Mouse (Mus musculus) embryo, embryonic 11 days (tissue): Measurements from ENCODE around the gene Olfr812.
"Not testable (repeated sequence)": the region's sequence is repeated elsewhere in the genome, so short reads cannot be mapped to it uniquely, and the experiment has no call there.

ENCODE experiments used
- DNase-seq: peaks from one replicate; pipeline ENCODE4 v3.0.0-alpha.2; 2015

Olfr812 gene

DNA sequence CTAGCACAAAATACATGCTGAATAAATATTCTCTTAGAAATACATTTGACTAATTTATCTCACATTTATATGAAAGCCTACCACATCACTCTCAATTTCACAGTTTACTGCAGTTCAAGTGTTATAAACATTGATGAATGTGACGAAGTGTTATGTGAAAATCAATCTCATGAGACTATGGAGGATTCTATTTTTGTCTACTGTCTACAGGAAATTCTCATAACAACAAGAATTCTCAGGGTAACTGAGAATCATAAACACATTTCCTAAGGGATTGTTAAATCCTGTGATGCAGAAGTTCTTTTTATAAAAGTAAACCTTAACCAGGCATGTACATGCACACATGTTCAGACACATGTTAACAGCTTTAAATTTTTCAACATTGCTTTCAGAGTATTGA lies at the start of gene Olfr812:
TSS of gene Olfr812 (minus strand) at position 101 of the 400 bp plus-strand sequence.
- no peak for DNase-seq

- DNase-seq, result no peak
Observed at GRCm38 (mm10) chr10:129885934-129886333, 40.0 kb upstream of the Olfr812 start.

- DNase-seq, result not testable (repeated sequence)
Observed at GRCm38 (mm10) chr10:129885496-129885895, 39.6 kb upstream of the Olfr812 start.

DNA sequence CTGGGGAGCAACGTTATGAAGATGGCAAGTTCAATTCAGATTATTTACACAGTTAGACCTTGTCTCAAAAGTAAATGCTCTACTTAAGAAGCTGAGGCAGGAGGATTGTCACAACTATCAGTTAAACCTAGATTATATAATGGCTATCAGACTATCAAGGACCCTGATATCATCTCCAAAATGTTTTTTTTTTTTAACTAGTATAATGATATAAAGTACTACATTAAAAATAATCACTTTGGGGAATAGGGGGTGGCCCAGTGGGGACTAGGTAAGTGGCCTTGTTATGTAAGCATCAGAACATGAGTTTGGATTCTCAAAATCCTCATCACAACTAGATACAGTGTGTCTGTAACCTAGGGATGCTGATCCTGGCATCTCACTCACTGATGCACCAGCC lies 33.9 kb upstream of the Olfr812 start, which contains the start of gene Olfr814:
TSS of gene Olfr814 (minus strand) at position 101 of the 400 bp plus-strand sequence.
- not testable (repeated sequence) for DNase-seq

DNA sequence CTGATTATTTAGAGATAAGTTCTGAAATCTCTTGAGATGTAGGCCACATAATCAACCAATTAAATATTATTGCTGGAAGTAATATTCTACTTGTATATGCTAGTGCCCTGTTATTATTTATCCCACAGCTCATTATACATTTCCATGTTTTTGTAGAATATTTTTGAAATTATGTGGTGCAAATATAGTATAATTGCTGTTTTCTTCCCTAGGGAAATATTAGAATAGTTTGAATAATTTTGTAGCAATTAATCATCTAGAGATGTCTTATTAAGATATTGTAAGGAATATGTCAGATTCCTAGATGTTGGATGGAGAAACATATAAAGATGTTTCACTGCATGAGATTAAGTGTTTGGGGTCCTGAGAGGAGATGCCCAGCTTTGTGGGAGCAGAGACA lies 9.2 kb upstream of the Olfr812 start, which contains the start of gene Olfr813:
TSS of gene Olfr813 (plus strand) at position 301 of the 400 bp plus-strand sequence.
- no peak for DNase-seq

DNA sequence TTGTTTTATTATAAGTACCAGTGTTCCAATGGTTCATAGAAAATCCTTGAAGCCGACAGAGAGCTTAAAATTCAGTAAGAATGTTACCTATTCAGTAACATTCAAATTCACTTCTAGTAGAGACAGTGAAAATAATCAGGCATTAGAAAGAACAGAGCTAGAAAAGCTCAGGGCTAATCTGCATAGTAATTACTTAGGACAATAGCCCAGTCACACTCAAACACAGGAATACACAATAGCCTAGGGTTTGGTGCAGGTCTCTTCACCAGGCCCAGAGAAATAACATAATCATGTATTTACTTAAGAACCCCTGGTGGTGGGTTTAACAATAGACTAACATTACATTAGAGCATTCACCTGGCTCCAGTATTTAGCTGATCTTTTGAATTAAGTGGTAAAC lies 1.4 kb upstream of the Olfr812 start:
- DNase-seq, result no peak

DNA sequence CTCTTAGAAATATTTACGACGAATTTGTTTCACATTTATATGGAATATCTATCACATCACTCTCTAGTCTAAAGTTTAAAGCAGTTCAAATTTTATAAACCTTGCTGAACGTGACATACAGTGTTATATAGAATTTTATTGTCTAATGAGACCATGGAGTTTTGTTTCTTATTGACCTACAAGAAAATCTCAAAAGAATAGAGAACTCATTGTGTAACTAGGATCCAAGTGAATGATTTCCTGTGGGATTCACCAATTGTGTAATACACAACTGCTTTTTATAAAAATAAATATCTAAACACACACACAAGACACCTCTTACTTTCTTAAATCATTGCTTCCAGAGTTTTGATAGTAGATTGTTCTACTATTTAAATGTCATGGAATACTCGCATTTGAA lies 41.6 kb downstream of the Olfr812 start, which contains the start of gene Olfr811:
TSS of gene Olfr811 (minus strand) at position 101 of the 400 bp plus-strand sequence.
- DNase-seq, result no peak

DNA sequence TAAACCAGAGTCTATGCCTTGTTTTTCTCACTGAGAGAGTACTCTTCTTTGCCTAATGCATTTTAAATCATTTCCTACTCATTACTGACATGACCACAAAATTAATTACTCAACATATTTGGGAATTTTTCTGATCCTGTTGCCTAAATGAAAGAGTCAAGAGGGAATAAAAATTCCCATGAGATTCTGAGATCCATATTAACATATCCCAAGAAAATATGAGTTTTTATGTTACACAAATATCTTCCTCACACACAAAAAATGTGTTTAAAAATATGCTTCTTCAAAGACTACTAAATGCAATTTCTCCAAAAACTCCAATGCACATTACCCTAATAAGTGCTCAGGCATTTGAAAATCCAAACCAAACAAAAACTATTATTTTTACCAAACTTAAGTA lies 51.1 kb downstream of the Olfr812 start, which contains the start of gene Olfr810:
TSS of gene Olfr810 (minus strand) at position 101 of the 400 bp plus-strand sequence.
- DNase-seq, result no peak
